Mouse (Mus musculus) monocyte, adult 5-6 weeks (primary cell): Measurements from ENCODE around the gene Bloc1s3. TPM values are rescaled to one million over a fixed set of nuclear protein-coding genes. Genes with fewer than 3 reads are reported as not detected.
A peak's percentile ranks its signal among the peaks of the same experiment; 100 is the strongest.

Experiments used
- ATAC-seq: fragments of 153-309, 156-312 bp; replicated peaks from 2 replicates; pipeline ENCODE4 v1.8.0; 2017; ENCODE audit warnings: mild to moderate bottlenecking; ENCODE audit not compliant: low TSS enrichment, insufficient number of reproducible peaks, severe bottlenecking, poor library complexity, low FRiP score
- total RNA-seq: library from RNA; stranded (forward); fragments of 200-1000, 200-491, 200-594 nt; gene quantifications from 3 replicates; pipeline ENCODE4 v1.2.3, GENCODE M21; 2017

Bloc1s3 gene
- total RNA-seq, 1 experiment from 2014 or later, result 4.0 TPM

DNA sequence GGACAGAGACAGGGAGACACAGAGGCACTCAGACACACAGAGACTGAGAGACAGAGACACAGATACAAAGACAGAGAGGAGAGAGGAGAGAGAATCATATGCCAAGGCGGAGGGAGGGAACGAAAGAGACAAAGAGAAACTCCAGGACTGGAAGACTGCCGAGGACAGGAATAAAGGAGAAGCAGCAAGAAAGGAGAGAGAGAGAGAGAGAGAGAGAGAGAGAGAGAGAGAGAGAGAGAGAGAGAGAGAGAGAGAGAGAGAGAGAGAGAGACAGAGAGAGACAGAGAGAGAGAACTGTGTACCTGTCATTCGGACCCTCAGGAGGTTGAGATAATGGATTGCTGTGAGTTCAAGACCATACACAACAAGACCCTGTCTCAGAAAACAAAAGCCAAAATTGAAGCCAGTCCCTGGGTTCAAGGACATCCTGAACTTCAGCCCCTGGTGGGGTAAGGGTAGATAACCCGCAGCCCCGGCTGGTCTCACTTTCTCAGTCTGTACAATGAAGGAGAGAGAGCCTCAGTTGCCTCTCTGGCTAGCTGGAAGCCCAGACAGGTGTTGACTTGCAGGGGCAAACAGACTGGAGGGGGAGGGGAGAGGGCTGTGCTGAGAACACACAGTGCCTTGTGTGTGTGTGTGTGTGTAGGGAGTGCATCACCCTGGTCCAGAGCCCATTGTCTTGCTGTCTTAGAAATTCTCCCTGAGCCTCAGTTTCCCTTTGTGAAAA, 48.9 kb downstream of the Bloc1s3 start:
- ATAC-seq, result no peak

DNA sequence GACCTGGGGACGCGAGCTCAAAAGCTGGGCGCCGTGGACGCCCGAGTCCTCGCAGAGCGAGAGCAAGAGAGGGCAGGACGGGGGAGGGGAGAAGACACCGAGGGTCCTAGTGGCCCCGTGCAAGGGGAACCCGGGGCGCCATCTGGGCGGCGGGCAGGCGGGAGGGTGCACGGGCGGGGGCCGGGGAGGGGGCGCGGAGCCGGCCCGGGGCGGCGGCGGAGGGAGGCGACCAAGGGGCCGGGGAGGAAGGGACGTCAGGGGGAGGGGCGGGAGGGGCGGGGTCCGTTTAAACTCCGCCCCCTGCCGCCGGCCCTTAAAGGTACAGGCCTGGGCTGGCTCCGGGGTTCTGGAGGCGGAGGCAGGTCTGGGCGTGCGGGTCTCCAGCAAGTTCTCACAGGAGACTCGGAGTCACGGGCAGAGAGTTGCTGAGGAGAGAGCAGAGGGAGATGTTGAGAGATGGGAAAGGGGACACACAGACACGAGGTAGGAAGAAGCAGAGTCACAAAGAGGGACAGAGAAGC, 49.5 kb downstream of the Bloc1s3 start, which contains the start of gene Mark4:
Gene Mark4 (minus strand): TSS at position 231 of the 521 bp plus-strand sequence.
- ATAC-seq, result peak; percentile 44

DNA sequence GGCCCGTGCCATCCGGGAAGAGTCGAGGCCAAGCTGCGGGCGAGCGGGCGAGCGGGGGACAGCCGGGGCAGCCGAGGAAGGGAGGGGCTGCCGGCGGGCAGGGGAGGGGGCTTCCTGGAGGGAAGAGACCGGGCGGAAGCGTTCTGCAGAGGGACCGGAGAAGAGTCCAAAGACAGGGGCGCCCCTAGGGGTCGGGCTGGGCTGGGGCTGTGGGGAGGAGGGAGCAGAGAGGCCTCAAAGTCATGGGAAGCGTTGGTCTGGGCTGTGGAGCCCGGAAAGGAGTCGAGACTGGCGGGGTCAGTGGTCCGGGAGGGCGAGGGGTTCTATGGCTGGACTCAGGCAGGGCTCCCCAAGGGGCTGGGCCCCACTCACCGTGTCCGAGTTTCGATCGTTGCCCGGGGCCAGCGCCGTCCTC, 50.1 kb downstream of the Bloc1s3 start:
- no peak for ATAC-seq

DNA sequence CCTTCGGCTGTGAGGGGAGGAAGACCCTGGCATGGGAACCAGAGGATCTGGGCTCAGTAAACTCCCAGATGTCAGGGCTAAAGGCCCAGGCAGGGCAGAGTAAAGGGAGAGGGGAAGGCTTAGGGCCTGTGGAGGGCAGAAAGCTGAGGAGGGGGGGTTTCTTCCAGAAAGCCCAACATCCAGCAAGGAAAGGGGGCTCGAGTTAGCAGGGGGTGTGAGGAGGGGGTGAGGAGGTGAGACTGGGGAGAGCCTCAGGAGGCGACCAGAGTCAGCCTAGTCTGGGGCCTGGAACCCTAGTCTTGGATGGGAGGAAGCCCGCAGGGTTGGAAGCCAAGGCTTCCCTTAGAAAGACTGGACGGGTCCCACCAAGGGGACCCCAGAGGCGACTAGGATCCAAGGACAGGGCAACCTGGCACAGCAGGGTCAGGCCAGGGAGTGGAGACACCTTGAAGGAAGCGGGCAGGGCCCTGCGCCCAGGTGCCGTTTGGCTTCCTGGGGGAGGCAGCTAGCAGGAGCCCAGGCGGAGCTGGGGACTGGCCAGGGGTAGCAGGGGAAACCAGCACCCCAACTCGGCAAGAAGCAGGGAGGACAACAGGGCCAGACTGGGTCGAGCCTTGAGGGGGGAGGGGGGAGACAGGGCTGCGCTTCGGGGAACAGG, 50.6 kb downstream of the Bloc1s3 start:
- no peak for ATAC-seq

DNA sequence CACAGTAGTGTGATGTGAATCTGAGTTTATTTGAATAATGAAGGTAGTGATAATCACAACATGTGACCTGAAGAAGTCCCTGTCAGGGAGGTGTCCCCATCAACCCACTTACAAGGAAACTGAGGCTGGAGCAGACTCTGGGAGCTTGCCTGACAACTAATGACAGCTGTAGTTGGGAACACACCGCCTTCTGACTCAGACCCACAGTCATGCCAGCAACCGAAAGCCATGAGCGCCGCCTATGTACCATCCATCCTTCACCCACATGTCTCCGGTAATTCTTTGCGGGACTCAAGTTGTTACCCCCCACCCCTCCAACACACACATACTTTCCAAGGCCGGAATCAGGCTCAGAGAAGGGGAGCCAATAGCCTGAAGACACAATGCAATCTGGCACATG, 51.5 kb downstream of the Bloc1s3 start:
- no peak for ATAC-seq

DNA sequence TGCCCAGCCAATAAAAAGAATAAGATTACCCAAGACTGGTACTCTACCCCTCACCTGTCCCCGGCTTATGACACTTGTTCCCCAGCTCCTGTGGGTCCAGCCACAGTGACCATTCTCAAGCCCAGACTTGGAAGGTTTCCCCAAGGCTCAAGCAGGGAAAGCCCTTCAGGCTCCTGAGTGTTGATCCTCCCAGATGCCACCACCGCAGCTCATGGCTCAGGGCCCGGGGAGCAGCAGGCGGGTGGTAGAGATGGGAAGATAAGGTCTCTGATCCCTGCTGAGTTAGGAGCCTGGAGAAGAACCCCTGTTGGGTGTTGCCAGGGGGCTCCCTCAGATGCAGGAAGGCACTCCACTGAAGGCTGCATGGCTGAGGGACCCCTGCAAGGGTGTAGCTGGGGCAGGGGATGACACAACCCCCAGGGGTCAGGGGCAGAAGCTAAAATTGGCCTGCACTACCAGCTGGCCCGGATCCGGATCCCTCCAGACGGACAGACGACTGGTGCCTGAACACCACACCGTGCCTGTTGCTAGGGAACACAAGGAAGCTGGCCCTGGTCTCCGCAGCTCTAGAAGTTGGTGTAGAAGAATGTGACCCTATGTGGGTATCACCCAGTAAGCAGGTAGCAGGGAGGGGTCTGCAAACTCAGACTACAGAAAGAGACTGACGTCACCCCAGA, 52.2 kb downstream of the Bloc1s3 start:
- no peak for ATAC-seq

DNA sequence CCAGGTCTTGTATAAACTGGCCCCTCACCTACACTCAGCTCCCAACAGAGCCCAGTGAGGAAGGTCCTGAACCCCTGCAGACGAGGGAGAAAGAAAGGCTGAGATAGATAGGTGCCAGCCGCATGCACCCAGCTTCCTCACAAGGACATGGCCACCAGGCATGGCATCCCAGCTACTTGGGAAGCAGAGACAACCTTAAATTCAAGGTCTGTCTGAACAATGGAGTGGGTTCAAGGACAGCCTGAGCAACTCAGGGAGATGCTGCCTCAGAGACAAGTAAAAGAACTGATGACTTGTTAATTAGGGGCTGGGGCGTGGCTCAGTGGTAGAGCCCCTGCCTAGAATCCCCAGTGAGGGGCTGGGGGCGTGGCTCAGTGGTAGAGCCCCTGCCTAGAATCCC, 53.0 kb downstream of the Bloc1s3 start:
- ATAC-seq, result no peak

Other genes starting within 250 kb of the Bloc1s3 start
- gene Vasp, start 236.6 kb downstream of the Bloc1s3 start, total RNA-seq, result 230 to 263 TPM (median 254 TPM) in 3 replicates
- 1.9 TPM in 1 of 3 replicates, not detected in the others for gene Ppm1n, start 228.3 kb downstream of the Bloc1s3 start, total RNA-seq
- not detected in 3 replicates for gene Rtn2, start 225.7 kb downstream of the Bloc1s3 start, total RNA-seq
- gene Fosb, start 198.3 kb downstream of the Bloc1s3 start, total RNA-seq, result 30.9 to 43.8 TPM (median 36.9 TPM) in 3 replicates
- gene Ercc1, start 163.6 kb downstream of the Bloc1s3 start, total RNA-seq, result 15.0 to 19.8 TPM (median 18.0 TPM) in 3 replicates
- 6.9 to 8.9 TPM (median 7.2 TPM) in 3 replicates for gene Cd3eap, start 148.9 kb downstream of the Bloc1s3 start, total RNA-seq
- not detected in 3 replicates for gene Ppp1r13l, start 148.6 kb downstream of the Bloc1s3 start, total RNA-seq
- gene Ercc2, start 126.4 kb downstream of the Bloc1s3 start, total RNA-seq, result 21.0 to 32.4 TPM (median 25.4 TPM) in 3 replicates
- gene Klc3, start 104.3 kb downstream of the Bloc1s3 start, total RNA-seq, result 1.6 TPM in 2 of 3 replicates, not detected in the other
- gene Ckm, start 103.6 kb downstream of the Bloc1s3 start, total RNA-seq, result not detected in 3 replicates
- gene Mark4, start 49.5 kb downstream of the Bloc1s3 start, total RNA-seq, result 9.0 to 21.1 TPM (median 9.6 TPM) in 3 replicates
- 0.11 to 1.4 TPM (median 0.49 TPM) in 3 replicates for gene Exoc3l2, start 45.0 kb downstream of the Bloc1s3 start, total RNA-seq
- 19.9 to 35.2 TPM (median 23.4 TPM) in 3 replicates for gene Trappc6a, start within 50 bp of the Bloc1s3 start, total RNA-seq
- not detected in 3 replicates for gene Nkpd1, start 9.5 kb upstream of the Bloc1s3 start, total RNA-seq
- gene Ppp1r37, start 54.7 kb upstream of the Bloc1s3 start, total RNA-seq, result 8.9 to 26.0 TPM (median 18.8 TPM) in 3 replicates
- gene Zfp296, start 68.9 kb upstream of the Bloc1s3 start, total RNA-seq, result 4.2 to 8.9 TPM (median 5.1 TPM) in 3 replicates
- 52.9 to 68.5 TPM (median 62.3 TPM) in 3 replicates for gene Gemin7, start 69.2 kb upstream of the Bloc1s3 start, total RNA-seq
- 43.4 to 59.5 TPM (median 53.5 TPM) in 3 replicates for gene Clasrp, start 96.1 kb upstream of the Bloc1s3 start, total RNA-seq
- 26.3 to 29.9 TPM (median 27.3 TPM) in 3 replicates for gene Relb, start 121.1 kb upstream of the Bloc1s3 start, total RNA-seq
- gene Clptm1, start 156.7 kb upstream of the Bloc1s3 start, total RNA-seq, result 42.6 to 53.9 TPM (median 51.1 TPM) in 3 replicates
- 221 to 583 TPM (median 515 TPM) in 3 replicates for gene Apoc2, start 169.6 kb upstream of the Bloc1s3 start, total RNA-seq
- not detected in 3 replicates for gene Gm44805, start 173.1 kb upstream of the Bloc1s3 start, total RNA-seq
- gene Apoc4, start 173.1 kb upstream of the Bloc1s3 start, total RNA-seq, result 0.48 TPM in 1 of 3 replicates, not detected in the others
- 10.9 to 16.5 TPM (median 12.4 TPM) in 3 replicates for gene Apoc1, start 184.3 kb upstream of the Bloc1s3 start, total RNA-seq
- gene Apoe, start 190.8 kb upstream of the Bloc1s3 start, total RNA-seq, result 4,026 to 6,646 TPM (median 6,582 TPM) in 3 replicates
- 19.6 to 24.2 TPM (median 23.8 TPM) in 3 replicates for gene Tomm40, start 207.1 kb upstream of the Bloc1s3 start, total RNA-seq
- gene Nectin2, start 242.1 kb upstream of the Bloc1s3 start, total RNA-seq, result not detected in 3 replicates